Mouse (Mus musculus) c-Kit-positive CD71-positive TER-119-positive erythroid progenitor cells, embryonic 14.5 days (primary cell): ENCODE measurements around the gene Arid4a.
"Not testable (repeated sequence)": the region's sequence is repeated elsewhere in the genome, so short reads cannot be mapped to it uniquely, and the experiment has no call there.

Experiments
- DNase-seq: peaks from one replicate; pipeline ENCODE4 v3.0.0-alpha.2; 2013; ENCODE audit warnings: low spot score

Arid4a gene

GRCm38 (mm10) chr12:71055537-71055936 is 39.7 kb downstream of the Arid4a start:
- no peak for DNase-seq

- DNase-seq = no peak
Observed at GRCm38 (mm10) chr12:71059741-71060140, 44.0 kb downstream of the Arid4a start.

- no peak for DNase-seq
Observed at GRCm38 (mm10) chr12:71069846-71070245, 54.1 kb downstream of the Arid4a start.

- DNase-seq = no peak
Observed at GRCm38 (mm10) chr12:71072048-71072447, 56.3 kb downstream of the Arid4a start.

GRCm38 (mm10) chr12:71073113-71073730 is 57.4 kb downstream of the Arid4a start:
- no peak for DNase-seq

GRCm38 (mm10) chr12:71086331-71086730 is 70.5 kb downstream of the Arid4a start:
- no peak for DNase-seq

- DNase-seq = not testable (repeated sequence)
Observed at GRCm38 (mm10) chr12:71104275-71104674, 88.5 kb downstream of the Arid4a start.

- no peak for DNase-seq
Observed at GRCm38 (mm10) chr12:71107216-71107771, 91.5 kb downstream of the Arid4a start.

GRCm38 (mm10) chr12:71111331-71111730 is 95.5 kb downstream of the Arid4a start, which contains the start of gene Tomm20l:
TSS of gene Tomm20l (plus strand) at chr12:71111428.
- no peak for DNase-seq

- DNase-seq = no peak
Observed at GRCm38 (mm10) chr12:71113074-71113473, 97.3 kb downstream of the Arid4a start.

- DNase-seq = no peak
Observed at GRCm38 (mm10) chr12:71113675-71114288, 98.0 kb downstream of the Arid4a start.

- DNase-seq = no peak
Observed at GRCm38 (mm10) chr12:71116411-71116810, 100.6 kb downstream of the Arid4a start.

GRCm38 (mm10) chr12:71122731-71123130 is 106.9 kb downstream of the Arid4a start:
- no peak for DNase-seq

GRCm38 (mm10) chr12:71123286-71123685 is 107.5 kb downstream of the Arid4a start:
- DNase-seq = no peak

- no peak for DNase-seq
Observed at GRCm38 (mm10) chr12:71135581-71135980, 119.8 kb downstream of the Arid4a start.

- no peak for DNase-seq
Observed at GRCm38 (mm10) chr12:71136130-71136973, 120.6 kb downstream of the Arid4a start, which contains the start of the genes Timm9 and 2700049A03Rik. TSS of gene Timm9 (minus strand) at chr12:71136684. TSS of gene 2700049A03Rik (plus strand) at chr12:71136848.

GRCm38 (mm10) chr12:71136974-71137491 is 121.2 kb downstream of the Arid4a start:
- peak; percentile 96 for DNase-seq

- no peak for DNase-seq
Observed at GRCm38 (mm10) chr12:71137686-71138085, 121.9 kb downstream of the Arid4a start.

GRCm38 (mm10) chr12:71139258-71139828 is 123.6 kb downstream of the Arid4a start:
- DNase-seq = no peak

- no peak for DNase-seq
Observed at GRCm38 (mm10) chr12:71141189-71141588, 125.4 kb downstream of the Arid4a start.

- peak; percentile 49 for DNase-seq
Observed at GRCm38 (mm10) chr12:71147641-71148040, 131.9 kb downstream of the Arid4a start.
